Mouse (Mus musculus) olfactory bulb, adult 2 months (tissue): ENCODE results near the gene Dab2ip. TPM values are rescaled to one million over a fixed set of nuclear protein-coding genes. Genes with fewer than 3 reads are reported as not detected.

ENCODE experiments used
- H3K27ac ChIP-seq: fragments of 200-500 bp; 2 replicates; pipeline ENCODE4 v1.5.1; 2012; ENCODE audit warnings: low read depth, low read length; ENCODE audit not compliant: insufficient read depth
- H3K4me1 ChIP-seq: fragments of 200-500 bp; 2 replicates; pipeline ENCODE4 v1.6.1; 2012; ENCODE audit warnings: low read length; ENCODE audit not compliant: control insufficient read depth, insufficient read depth
- H3K4me3 ChIP-seq: fragments of 200-500 bp; 2 replicates; pipeline ENCODE4 v1.5.1; 2012; ENCODE audit warnings: mild to moderate bottlenecking, low read depth, low read length, moderate library complexity; ENCODE audit not compliant: insufficient read depth
- CTCF ChIP-seq: fragments of 200-500 bp; IDR thresholded peaks from 2 replicates; pipeline ENCODE4 v1.5.1; 2012; ENCODE audit warnings: low read depth, mild to moderate bottlenecking, low read length, moderate library complexity; ENCODE audit not compliant: insufficient read depth
- POLR2A ChIP-seq: fragments of 200-500 bp; IDR thresholded peaks from 2 replicates; pipeline ENCODE4 v1.6.1; 2012; ENCODE audit warnings: mild to moderate bottlenecking, low read depth, low read length, moderate library complexity; ENCODE audit not compliant: insufficient read depth
- WGBS: fragments of 180-500 bp; shearing (Covaris S2); methylation state at CpG from one replicate; pipeline ENCODE4 v1.1.7; 2018; 5-methylcytosine and 5-hydroxymethylcytosine counted together
- polyA plus RNA-seq: library from polyadenylated mRNA; stranded (reverse); fragments of >200 nt; gene quantifications from 2 replicates; pipeline ENCODE4 v1.2.4, GENCODE M21; 2012; ENCODE audit warnings: low replicate concordance; ENCODE audit not compliant: missing spikeins, insufficient read depth, insufficient read length

The Dab2ip gene
- polyA plus RNA-seq, result not detected in 2 replicates

GRCm38 (mm10) chr2:35557911-35558825 is at the start of gene Dab2ip:
Gene Dab2ip (plus strand): TSS chr2:35558266.
- Histone ChIP-seq H3K4me3 (no peak within 1 kb of the TSS), H3K27ac (no peak within 1 kb of the TSS), H3K4me1 (peaks cover 18% of the 10 kb centered on the region)
- 56% methylated on average over 29 of the region's 29 CpGs for WGBS
- no peak for TF ChIP-seq POLR2A
- no peak for TF ChIP-seq CTCF

DNA sequence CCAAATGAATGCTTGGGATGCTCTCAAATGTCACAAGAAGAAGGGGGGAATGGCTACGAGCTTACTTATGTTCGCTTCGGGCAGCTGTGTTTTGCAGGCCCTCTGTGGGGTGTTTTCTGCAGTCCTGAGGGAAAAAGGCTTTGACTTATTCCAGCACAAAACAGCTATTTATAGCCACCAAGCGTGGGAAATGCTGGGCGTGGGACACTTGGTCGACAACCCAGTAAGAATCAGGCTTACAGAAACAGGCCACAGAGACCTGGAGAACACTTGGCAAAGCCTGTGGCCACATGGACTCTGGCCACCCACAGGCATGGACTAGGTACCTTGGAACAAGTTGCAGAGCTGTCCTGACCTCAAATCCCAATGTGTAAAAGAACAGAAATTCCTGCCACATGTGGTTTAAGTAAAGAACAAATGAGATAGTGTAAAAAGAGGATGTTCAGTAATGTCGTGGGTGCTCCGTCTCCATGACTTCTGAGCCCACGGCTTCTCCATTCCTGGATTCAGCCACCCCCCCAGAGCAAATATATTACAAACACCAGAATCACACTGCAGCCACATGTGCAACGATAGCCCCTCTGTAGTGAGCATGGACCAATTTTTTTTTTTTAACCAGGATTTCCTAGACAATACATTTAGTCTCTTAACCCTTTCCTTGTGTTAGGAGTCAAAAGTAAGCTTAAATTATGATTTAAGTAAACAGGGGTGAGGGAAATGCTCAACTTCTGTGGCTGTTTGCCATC is 49.3 kb upstream of the Dab2ip start:
- Histone ChIP-seq H3K4me3 (no peak overlapping the region), H3K4me1 (peaks cover 25% of the 10 kb centered on the region), H3K27ac (peak overlapping the region; percentile 73; the same call in 1 of the 2 replicates)
- TF ChIP-seq CTCF (no peak), POLR2A (no peak)
- WGBS, result 23% methylated on average over 10 of the region's 10 CpGs

DNA sequence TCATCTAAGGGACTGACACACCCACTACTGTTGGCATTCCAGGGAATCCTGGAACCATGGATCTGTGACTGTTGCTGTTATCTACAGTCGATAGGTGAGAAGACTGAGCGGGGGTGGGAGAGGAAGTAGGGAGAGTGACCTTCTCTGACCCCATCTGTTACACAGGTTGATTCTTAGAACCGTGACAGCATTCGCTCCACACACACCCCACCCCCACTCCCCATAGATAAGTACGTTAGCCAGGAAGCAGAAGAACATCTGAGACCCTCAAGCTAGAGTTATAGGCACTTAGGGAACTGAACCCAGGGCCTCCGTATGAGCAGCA is 48.8 kb upstream of the Dab2ip start:
- Histone ChIP-seq H3K4me1 (peaks cover 30% of the 10 kb centered on the region), H3K27ac (no peak overlapping the region), H3K4me3 (no peak overlapping the region)
- no peak for TF ChIP-seq CTCF
- no peak for TF ChIP-seq POLR2A
- 82% methylated on average over 6 of the region's 6 CpGs for WGBS

DNA sequence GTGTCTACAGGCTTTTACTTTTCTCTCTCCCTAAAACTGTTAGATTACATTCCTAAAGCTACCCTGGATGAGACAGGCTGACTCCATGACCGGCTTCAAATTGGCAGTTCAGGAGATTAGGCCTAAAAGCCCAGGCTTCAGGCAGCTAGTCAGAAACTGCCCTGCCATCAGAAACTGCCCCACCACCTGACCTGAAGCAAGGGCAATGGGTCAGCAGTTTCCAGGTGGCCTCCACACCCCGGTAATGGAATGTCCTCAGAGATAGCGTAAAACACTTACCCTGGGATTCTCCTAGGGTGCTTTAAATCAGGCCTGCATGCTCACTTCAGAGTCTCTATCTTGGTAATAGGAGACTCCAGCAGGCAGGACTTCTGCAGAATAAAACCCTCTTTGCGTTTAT is 48.2 kb upstream of the Dab2ip start:
- no peak overlapping the region for H3K4me3 ChIP-seq
- no peak overlapping the region for H3K27ac ChIP-seq
- TF ChIP-seq CTCF (no peak), POLR2A (no peak)
- peaks cover 31% of the 10 kb centered on the region for H3K4me1 ChIP-seq
- WGBS, result 94% methylated on average over 4 of the region's 4 CpGs

GRCm38 (mm10) chr2:35510920-35511319 is 47.1 kb upstream of the Dab2ip start:
- no peak for TF ChIP-seq CTCF
- TF ChIP-seq POLR2A, result no peak
- Histone ChIP-seq H3K4me3 (no peak overlapping the region), H3K4me1 (peaks cover 31% of the 10 kb centered on the region), H3K27ac (no peak overlapping the region)
- WGBS, result 67% methylated on average over 1 of the region's 1 CpGs

DNA sequence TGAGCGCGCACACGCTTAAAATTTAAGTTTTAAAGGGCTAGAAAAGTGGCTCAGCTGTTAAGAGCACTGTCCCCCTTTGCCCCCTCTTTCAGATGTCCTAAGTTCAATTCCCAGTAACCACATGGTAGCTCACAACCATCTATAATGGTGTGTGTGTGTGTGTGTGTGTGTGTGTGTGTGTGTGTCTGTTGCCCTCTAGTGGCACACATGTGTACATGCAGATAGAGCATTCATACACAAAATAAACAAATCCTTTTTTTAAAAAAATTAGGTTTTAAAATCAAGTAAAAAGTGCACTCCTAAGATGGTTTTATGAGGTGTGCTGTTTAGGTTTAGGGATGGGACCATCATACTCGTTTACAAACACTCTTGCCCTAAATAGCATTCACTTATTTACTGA is 45.8 kb upstream of the Dab2ip start:
- TF ChIP-seq POLR2A, result no peak
- TF ChIP-seq CTCF, result no peak
- Histone ChIP-seq H3K27ac (no peak overlapping the region), H3K4me3 (no peak overlapping the region), H3K4me1 (peaks cover 20% of the 10 kb centered on the region)
- 94% methylated on average over 4 of the region's 4 CpGs for WGBS

- 30% methylated on average over 14 of the region's 14 CpGs for WGBS
- TF ChIP-seq CTCF (no peak), POLR2A (no peak)
- Histone ChIP-seq H3K4me3 (no peak overlapping the region), H3K4me1 (peaks cover 6% of the 10 kb centered on the region), H3K27ac (no peak overlapping the region)
Observed at GRCm38 (mm10) chr2:35514051-35514892, 43.8 kb upstream of the Dab2ip start.

DNA sequence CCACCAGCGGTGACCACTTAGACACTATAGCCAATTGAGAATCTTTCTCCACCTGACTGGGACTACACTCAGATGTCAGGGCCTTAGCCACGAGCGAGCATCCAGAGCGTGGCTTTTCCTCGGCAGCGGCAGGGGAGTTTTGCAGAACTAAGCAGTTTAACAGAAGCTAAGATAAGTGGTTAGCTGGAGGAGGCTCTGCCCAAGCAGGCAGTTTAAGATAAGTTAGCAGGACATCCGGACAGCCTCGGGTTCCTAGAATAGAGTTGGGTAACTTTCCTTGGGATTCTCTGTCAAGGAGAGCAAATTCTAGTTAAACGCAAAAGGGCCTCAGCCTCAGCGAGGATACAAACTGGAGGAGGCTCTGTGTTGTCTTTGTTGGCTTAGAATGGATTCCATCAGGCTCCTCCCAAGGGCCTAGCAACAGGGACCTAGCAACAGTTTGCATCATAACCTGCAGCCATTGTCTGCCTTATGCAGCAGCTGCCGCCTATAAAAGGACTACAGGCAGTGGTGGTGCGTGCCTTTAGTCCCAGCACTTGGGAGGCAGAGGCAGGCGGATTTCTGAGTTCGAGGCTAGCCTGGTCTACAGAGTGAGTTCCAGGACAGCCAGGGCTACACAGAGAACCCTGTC is 31.3 kb upstream of the Dab2ip start:
- Histone ChIP-seq H3K4me3 (no peak overlapping the region), H3K27ac (no peak overlapping the region), H3K4me1 (peaks cover 3% of the 10 kb centered on the region; the same call in 1 of the 2 replicates)
- WGBS, result 90% methylated on average over 14 of the region's 14 CpGs
- no peak for TF ChIP-seq CTCF
- TF ChIP-seq POLR2A, result no peak
